Mouse (Mus musculus): ENCODE results near the gene Ccdc136.

- TF ChIP-seq CTCF (IDR thresholded peaks at IDR 0.05; ENCODE audit: low read depth) (no peak), EP300 (IDR thresholded peaks at IDR 0.05; ENCODE audit: low read depth) (no peak)
Observed at GRCm38 (mm10) chr6:29391802-29392201, 4.3 kb upstream of the Ccdc136 start.

All from liver, embryonic 14.5 days (tissue).